Mouse (Mus musculus) limb, embryonic 14.5 days (tissue): ENCODE data around the gene Acsbg1. TPM values are rescaled to one million over a fixed set of nuclear protein-coding genes. Genes with fewer than 3 reads are reported as not detected.

ENCODE experiments used
- ATAC-seq: fragments of 200-750 bp; cut with Nextera tagmentation; 2 replicates; pipeline ENCODE4 v1.8.0; 2017; ENCODE audit warnings: low read depth, moderate number of reproducible peaks, moderate TSS enrichment; ENCODE audit not compliant: low FRiP score
- DNase-seq: peaks from one replicate; pipeline ENCODE4 v3.0.0-alpha.2; 2015; ENCODE audit warnings: low spot score
- H3K27ac ChIP-seq: fragments of 300-500 bp; sonication (generic); replicated peaks from 2 replicates; pipeline ENCODE4 v1.5.1; 2014; ENCODE audit warnings: low read depth, mild to moderate bottlenecking, low read length, moderate library complexity, mixed read lengths
- H3K27me3 ChIP-seq: fragments of 300-500 bp; sonication (generic); 2 replicates; pipeline ENCODE4 v1.6.1; 2014; ENCODE audit warnings: low read length, mixed read lengths; ENCODE audit not compliant: control insufficient read depth, insufficient read depth
- H3K36me3 ChIP-seq: fragments of 300-500 bp; sonication (generic); 2 replicates; pipeline ENCODE4 v1.6.1; 2014; ENCODE audit warnings: mild to moderate bottlenecking, low read length, moderate library complexity, mixed read lengths; ENCODE audit not compliant: control insufficient read depth, insufficient read depth
- H3K4me1 ChIP-seq: fragments of 300-500 bp; sonication (generic); 2 replicates; pipeline ENCODE4 v1.6.1; 2014; ENCODE audit warnings: antibody characterized with exemption, low read length, mixed read lengths; ENCODE audit not compliant: control insufficient read depth, insufficient read depth
- H3K4me2 ChIP-seq: fragments of 300-500 bp; sonication (generic); replicated peaks from 2 replicates; pipeline ENCODE4 v1.6.1; 2014; ENCODE audit warnings: low read depth, mild to moderate bottlenecking, low read length, moderate library complexity; ENCODE audit not compliant: severe bottlenecking
- H3K4me3 ChIP-seq: fragments of 300-500 bp; sonication (generic); replicated peaks from 2 replicates; pipeline ENCODE4 v1.5.1; 2014; ENCODE audit warnings: low read length
- H3K9ac ChIP-seq: fragments of 300-500 bp; sonication (generic); 2 replicates; pipeline ENCODE4 v1.6.1; 2014; ENCODE audit warnings: mild to moderate bottlenecking, low read depth, low read length, moderate library complexity; ENCODE audit not compliant: severe bottlenecking
- H3K9me3 ChIP-seq: fragments of 300-500 bp; sonication (generic); 2 replicates; pipeline ENCODE4 v1.6.1; 2016; ENCODE audit warnings: low read length; ENCODE audit not compliant: control insufficient read depth
- POLR2A ChIP-seq: fragments of 200-500 bp; IDR thresholded peaks from 2 replicates; pipeline ENCODE4 v1.8.0; 2012; ENCODE audit warnings: inconsistent platforms, mild to moderate bottlenecking, moderate library complexity, borderline replicate concordance; ENCODE audit not compliant: insufficient read depth, insufficient read length; ENCODE audit errors: extremely low read depth
- WGBS: fragments of 180-500 bp; shearing (Covaris S2); extraction: QIAGEN DNeasy Blood & Tissue Kit; methylation state at CpG from one replicate; pipeline ENCODE4 v1.1.7; 2014; 5-methylcytosine and 5-hydroxymethylcytosine counted together
- polyA plus RNA-seq, 2 experiments: library from polyadenylated mRNA; depleted of rRNA in 1 of 2; stranded (reverse) in 1 of 2; unstranded in 1 of 2; fragments of >200 nt; fragmentation: Nextera tagmentation in 1 of 2; extraction: Ambion mirVana in 1 of 2; gene quantifications; 2 replicates each; pipeline versions ENCODE4 v1.2.1 to v1.2.3; 2012 to 2014

The Acsbg1 gene
- polyA plus RNA-seq, 2 experiments = 0.40 to 0.51 TPM

- Histone ChIP-seq H3K9me3 (no peaks in the 10 kb centered on the region), H3K4me2 (no peak overlapping the region), H3K27me3 (no peaks in the 10 kb centered on the region), H3K4me3 (no peak overlapping the region), H3K36me3 (no peaks in the 10 kb centered on the region), H3K4me1 (no peaks in the 10 kb centered on the region), H3K27ac (no peak overlapping the region), H3K9ac (no peak overlapping the region)
- ATAC-seq (no peak), DNase-seq (no peak)
- no peak for TF ChIP-seq POLR2A
Measured at GRCm38 (mm10) chr9:54630905-54631304, 30.8 kb downstream of the Acsbg1 start.

- Histone ChIP-seq H3K36me3 (no peaks in the 10 kb centered on the region), H3K4me1 (no peaks in the 10 kb centered on the region), H3K9me3 (no peaks in the 10 kb centered on the region), H3K9ac (no peak overlapping the region), H3K4me3 (no peak overlapping the region), H3K4me2 (no peak overlapping the region), H3K27ac (no peak overlapping the region), H3K27me3 (no peaks in the 10 kb centered on the region)
- DNase-seq (no peak), ATAC-seq (no peak)
- TF ChIP-seq POLR2A = no peak
- WGBS = 74% methylated on average over 5 of the region's 5 CpGs
Measured at GRCm38 (mm10) chr9:54629613-54630261, 31.9 kb downstream of the Acsbg1 start.

GRCm38 (mm10) chr9:54628752-54629151, 32.9 kb downstream of the Acsbg1 start:
- no peaks in the 10 kb centered on the region for H3K9me3 ChIP-seq
- no peak for TF ChIP-seq POLR2A
- H3K27ac ChIP-seq = no peak overlapping the region
- no peak for ATAC-seq
- no peaks in the 10 kb centered on the region for H3K36me3 ChIP-seq
- no peaks in the 10 kb centered on the region for H3K27me3 ChIP-seq
- H3K9ac ChIP-seq = no peak overlapping the region
- no peak overlapping the region for H3K4me3 ChIP-seq
- no peak overlapping the region for H3K4me2 ChIP-seq
- H3K4me1 ChIP-seq = no peaks in the 10 kb centered on the region
- DNase-seq = no peak
- WGBS = 89% methylated on average over 4 of the region's 4 CpGs

- no peak overlapping the region for H3K4me3 ChIP-seq
- 91% methylated on average over 5 of the region's 5 CpGs for WGBS
- no peaks in the 10 kb centered on the region for H3K36me3 ChIP-seq
- ATAC-seq = no peak
- H3K27ac ChIP-seq = no peak overlapping the region
- no peak for TF ChIP-seq POLR2A
- no peaks in the 10 kb centered on the region for H3K4me1 ChIP-seq
- H3K9me3 ChIP-seq = no peaks in the 10 kb centered on the region
- H3K9ac ChIP-seq = no peak overlapping the region
- H3K4me2 ChIP-seq = no peak overlapping the region
- no peaks in the 10 kb centered on the region for H3K27me3 ChIP-seq
- DNase-seq = no peak
Measured at GRCm38 (mm10) chr9:54627240-54627639, 34.4 kb downstream of the Acsbg1 start.

DNA sequence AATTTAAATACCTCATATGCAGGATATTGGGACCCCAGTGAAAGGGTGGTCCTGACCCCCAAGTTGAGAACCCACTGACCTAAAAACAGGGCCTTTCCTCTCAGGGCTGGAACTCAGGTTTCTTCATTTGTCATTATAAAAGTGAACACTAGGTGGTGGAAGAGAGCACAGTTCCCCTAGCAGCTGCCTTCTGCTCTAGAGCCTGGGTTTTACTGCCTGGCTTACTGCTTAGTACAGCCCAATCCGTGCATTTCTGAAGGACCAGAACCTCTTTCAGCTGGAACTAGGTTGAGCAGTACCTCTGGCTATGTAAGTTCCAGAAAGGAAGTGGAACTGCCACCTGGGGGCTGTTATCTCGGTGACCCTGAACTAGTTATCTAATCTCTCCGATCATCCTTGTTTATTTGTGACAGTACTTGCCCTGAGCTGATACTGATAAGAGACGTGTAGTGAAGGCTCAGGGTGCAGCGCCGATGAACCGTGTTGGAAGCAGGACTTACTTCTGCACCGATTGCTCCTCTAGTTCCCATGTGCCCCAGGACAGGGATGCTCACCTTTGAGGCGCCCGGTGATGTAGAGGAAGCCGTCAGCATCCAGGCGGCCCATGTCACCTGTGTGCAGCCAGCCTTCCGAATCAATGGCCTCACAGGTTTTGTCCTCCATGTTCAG, 47.4 kb downstream of the Acsbg1 start:
- Histone ChIP-seq H3K4me2 (no peak overlapping the region), H3K27me3 (no peaks in the 10 kb centered on the region), H3K9me3 (no peaks in the 10 kb centered on the region), H3K36me3 (no peaks in the 10 kb centered on the region), H3K4me3 (no peak overlapping the region), H3K9ac (no peak overlapping the region), H3K27ac (no peak overlapping the region), H3K4me1 (no peaks in the 10 kb centered on the region)
- DNase-seq (peak; percentile 85), ATAC-seq (no peak)
- TF ChIP-seq POLR2A = no peak
- 68% methylated on average over 13 of the region's 13 CpGs for WGBS
